Mouse (Mus musculus) kidney, postnatal 36 days (tissue): Measurements from ENCODE around the gene Osbpl8.
A peak's percentile ranks its signal among the peaks of the same experiment; 100 is the strongest.

Experiments used
- DNase-seq, 2 experiments: peaks; one replicate each; pipeline ENCODE4 v3.0.0; 2021 to 2022; ENCODE audit warnings: mixed read lengths in 2 of 2

Osbpl8 gene

GRCm38 (mm10) chr10:111318805-111319500, 154.4 kb downstream of the Osbpl8 start:
- DNase-seq: no peak

GRCm38 (mm10) chr10:111320579-111320978, 156.0 kb downstream of the Osbpl8 start:
- no peak for DNase-seq

- DNase-seq: no peak
These were observed 163.4 kb downstream of the Osbpl8 start for GRCm38 (mm10) chr10:111327957-111328356.

GRCm38 (mm10) chr10:111329326-111329725, 164.8 kb downstream of the Osbpl8 start:
- peak; percentile 63 to 71 for DNase-seq

GRCm38 (mm10) chr10:111334902-111335301, 170.3 kb downstream of the Osbpl8 start:
- no peak for DNase-seq

GRCm38 (mm10) chr10:111335517-111336352, 171.2 kb downstream of the Osbpl8 start:
- DNase-seq: peak; percentile 20 to 51

GRCm38 (mm10) chr10:111336353-111336713, 171.8 kb downstream of the Osbpl8 start:
- DNase-seq: peak in 1 of 2 experiments; percentile 8

GRCm38 (mm10) chr10:111339296-111339695, 174.7 kb downstream of the Osbpl8 start:
- DNase-seq: peak in 1 of 2 experiments; percentile 23

GRCm38 (mm10) chr10:111341761-111342160, 177.2 kb downstream of the Osbpl8 start:
- no peak for DNase-seq

GRCm38 (mm10) chr10:111343555-111343954, 179.0 kb downstream of the Osbpl8 start:
- DNase-seq: no peak
